ENCODE assay signal across 24 mouse cellular contexts in genomic region chr4:104673317-104673716, GRCm38 (mm10).
"Had no signal": no experiment of that assay in that cellular context is flagged by ENCODE, and none has a peak within 500 bp of the region (broad histone marks: within the 10 kb centered on the region; RNA-seq: fewer than 3 reads in every experiment).

No protein-coding gene starts in this region.

- H3K4me3 ChIP-seq: limb, embryonic 10.5 days; limb, embryonic 13.5 days; liver, embryonic 12.5 days; liver, embryonic 15.5 days; lung, embryonic 15.5 days; megakaryocyte, embryonic 14.5 days; midbrain, embryonic 10.5 days; midbrain, embryonic 13.5 days had no signal

- H3K4me2 ChIP-seq: limb, embryonic 13.5 days; liver, embryonic 12.5 days; liver, embryonic 15.5 days; lung, embryonic 15.5 days; midbrain, embryonic 13.5 days had no signal

- H3K9me3 ChIP-seq: limb, embryonic 10.5 days; limb, embryonic 13.5 days; liver, embryonic 12.5 days; liver, embryonic 15.5 days; lung, embryonic 15.5 days; midbrain, embryonic 10.5 days; midbrain, embryonic 13.5 days had no signal

- H3K9ac ChIP-seq: limb, embryonic 13.5 days; liver, embryonic 12.5 days; liver, embryonic 15.5 days; lung, embryonic 15.5 days; midbrain, embryonic 13.5 days had no signal

- ATAC-seq: liver, embryonic 12.5 days; midbrain, embryonic 13.5 days; midbrain, embryonic 16.5 days had no signal

- H3K36me3 ChIP-seq: limb, embryonic 10.5 days; limb, embryonic 13.5 days; liver, embryonic 12.5 days; liver, embryonic 15.5 days; lung, embryonic 15.5 days; midbrain, embryonic 10.5 days; midbrain, embryonic 13.5 days had no signal

- H3K4me1 ChIP-seq: limb, embryonic 10.5 days; limb, embryonic 13.5 days; liver, embryonic 12.5 days; liver, embryonic 15.5 days; lung, embryonic 15.5 days; megakaryocyte, embryonic 14.5 days had no signal

- H3K27ac ChIP-seq: limb, embryonic 10.5 days; limb, embryonic 13.5 days; liver, embryonic 12.5 days; liver, embryonic 15.5 days; lung, embryonic 15.5 days; midbrain, embryonic 10.5 days; midbrain, embryonic 13.5 days; stomach, postnatal 0 days had no signal

- H3K27me3 ChIP-seq: limb, embryonic 13.5 days; liver, embryonic 12.5 days; liver, embryonic 15.5 days; lung, embryonic 15.5 days; megakaryocyte, embryonic 14.5 days; midbrain, embryonic 13.5 days had no signal

- DNase-seq: kidney, adult 9 months; kidney, postnatal 14 days; kidney, postnatal 4 days; layer of hippocampus, postnatal 36 days; liver; lung, adult 18-20 months; lung, postnatal 10 days; lung, postnatal 36 days; right cerebral cortex, adult 18-20 months; right cerebral cortex, postnatal 14 days; right cerebral cortex, postnatal 4 days; thymus, adult 2 months; thymus, postnatal 14 days; thymus, postnatal 4 days had no signal
